8 mouse cellular contexts compared by ENCODE assay signal in genomic region chr11:117781199-117781821, GRCm38 (mm10). TPM values are rescaled to one million over a fixed set of nuclear protein-coding genes. Genes with fewer than 3 reads are reported as not detected.
DNase-seq lines count a peak whose midpoint lies in the region; ATAC-seq and TF ChIP-seq lines count a peak whose summit lies in the region.
"Had no signal": no experiment of that assay in that cellular context is flagged by ENCODE, and none has a peak within 500 bp of the region (broad histone marks: within the 10 kb centered on the region; RNA-seq: fewer than 3 reads in every experiment).

No protein-coding gene starts in this region.

- peak overlapping the region; percentile 50 for H3K27ac ChIP-seq in CH12.LX (ENCODE audit: insufficient read depth, low read depth)
- peak overlapping the region; percentile 100 for H3K27ac ChIP-seq in liver, embryonic 14.5 days
- H3K27ac ChIP-seq in neural tube, embryonic 12.5 days = 0 out of 2 replicates have a peak overlapping the region, but pooled peaks have one; percentile 12

- in situ Hi-C loops in CH12.LX (cut with MboI; ENCODE audit: low pct_ligation_motif_present, low pct_unique_long_range_greater_than_20kb, low sequenced_read_pairs) = no loop called here

- 0 out of 4 replicates have a peak, but pooled peaks of 1 of the 2 experiments have one; percentile 0 for TF ChIP-seq CTCF in CH12.LX (conservative IDR thresholded peaks at IDR 0.05 in 1 of 2, IDR thresholded peaks at IDR 0.05 in 1 of 2; ENCODE audit: low read depth in 2 of 2, low read length in 2 of 2)
- TF ChIP-seq CTCF in liver, embryonic 14.5 days (IDR thresholded peaks at IDR 0.05; ENCODE audit: low read depth) = 0 out of 2 replicates have a peak, but pooled peaks have one; percentile 1

- peak; percentile 22 for ATAC-seq in inflammation-experienced regulatory T-cells, adult 6 months
- ATAC-seq in liver, embryonic 14.5 days (ENCODE audit: insufficient read depth) = peak; percentile 8
- no peak for ATAC-seq in neural tube, embryonic 12.5 days (ENCODE audit: low FRiP score, low read depth)

- H3K4me1 ChIP-seq in CH12.LX (ENCODE audit: control insufficient read depth in 1 of 2, insufficient read depth in 2 of 2) = peaks cover 8 to 57% of the 10 kb centered on the region in 2 experiments; a peak in 3 of 4 replicates
- peaks cover 18 to 23% of the 10 kb centered on the region in 2 experiments for H3K4me1 ChIP-seq in liver, embryonic 14.5 days (replicated peaks; ENCODE audit: control insufficient read depth in 2 of 2, insufficient read depth in 2 of 2, low read length in 1 of 2)
- H3K4me1 ChIP-seq in neural tube, embryonic 12.5 days = peaks cover 36% of the 10 kb centered on the region

- TF ChIP-seq POLR2A in CH12.LX (IDR thresholded peaks at IDR 0.05; ENCODE audit: low read depth, low read length) = no peak

- H3K4me3 ChIP-seq in CH12.LX (replicated peaks in 1 of 3; ENCODE audit: low read depth in 2 of 3, low read length in 2 of 3, poor library complexity in 1 of 3) = peak overlapping the region; percentile 31 to 94 (median 71)
- peak overlapping the region; percentile 75 to 81 for H3K4me3 ChIP-seq in liver, embryonic 14.5 days (ENCODE audit: insufficient read depth in 1 of 2, low read depth in 2 of 2, low read length in 2 of 2)
- no peak overlapping the region for H3K4me3 ChIP-seq in neural tube, embryonic 12.5 days

- H3K9ac ChIP-seq in CH12.LX (ENCODE audit: insufficient read depth, low read depth) = peak overlapping the region; percentile 19
- H3K9ac ChIP-seq in liver, embryonic 14.5 days (replicated peaks) = peak overlapping the region; percentile 99
- H3K9ac ChIP-seq in neural tube, embryonic 12.5 days = no peak overlapping the region

- peaks cover 14 to 46% of the 10 kb centered on the region in 2 experiments for H3K36me3 ChIP-seq in CH12.LX (replicated peaks in 1 of 2; ENCODE audit: control insufficient read depth in 1 of 2, insufficient read depth in 1 of 2, low read length in 1 of 2)
- H3K36me3 ChIP-seq in liver, embryonic 14.5 days (replicated peaks; ENCODE audit: control insufficient read depth, insufficient read depth, low read depth) = peaks cover 50% of the 10 kb centered on the region
- H3K36me3 ChIP-seq in neural tube, embryonic 12.5 days = no peaks in the 10 kb centered on the region

- no peaks in the 10 kb centered on the region for H3K79me2 ChIP-seq in CH12.LX (replicated peaks; ENCODE audit: control insufficient read depth, extremely low read depth, insufficient read depth, poor library complexity, severe bottlenecking)

- no peaks in the 10 kb centered on the region for H3K27me3 ChIP-seq in CH12.LX (replicated peaks)
- H3K27me3 ChIP-seq in liver, embryonic 14.5 days (ENCODE audit: control insufficient read depth, insufficient read depth, low read length) = no peaks in the 10 kb centered on the region
- peaks cover 44% of the 10 kb centered on the region for H3K27me3 ChIP-seq in neural tube, embryonic 12.5 days (replicated peaks)

- H3K4me2 ChIP-seq in CH12.LX (ENCODE audit: insufficient read depth, low read depth, poor library complexity, severe bottlenecking) = peak overlapping the region; percentile 41
- H3K4me2 ChIP-seq in liver, embryonic 14.5 days (ENCODE audit: low read depth) = peak overlapping the region; percentile 98
- H3K4me2 ChIP-seq in neural tube, embryonic 12.5 days (replicated peaks) = peak overlapping the region; percentile 66

- dilution Hi-C loops in CH12.LX (cut with MboI; ENCODE audit: extremely low pct_ligation_motif_present, extremely low pct_unique_long_range_greater_than_20kb, low sequenced_read_pairs) = no loop called here

- 3% methylated on average over 18 of the region's 18 CpGs for WGBS in liver, embryonic 14.5 days (ENCODE audit: insufficient replicate concordance)
- WGBS in neural tube, embryonic 12.5 days = 24% methylated on average over 18 of the region's 18 CpGs

- TF ChIP-seq RAD21 in CH12.LX (IDR thresholded peaks at IDR 0.05; ENCODE audit: low read depth, low read length) = no peak

- TF ChIP-seq EP300 in CH12.LX (IDR thresholded peaks at IDR 0.05; ENCODE audit: low read length) = no peak
- no peak for TF ChIP-seq EP300 in liver, embryonic 14.5 days (IDR thresholded peaks at IDR 0.05; ENCODE audit: low read depth)

- no peak for DNase-seq in CH12.LX (ENCODE audit: extremely low read depth)
- peak; percentile 72 to 76 for DNase-seq in adrenal gland, adult 18-20 months (ENCODE audit: low spot score in 2 of 2)
- peak; percentile 64 for DNase-seq in gastrocnemius, postnatal 10 days
- peak in 1 of 3 experiments; percentile 52 for DNase-seq in liver, embryonic 14.5 days (ENCODE audit: low read depth in 3 of 3, low spot score in 3 of 3)
- peak; percentile 77 for DNase-seq in urinary bladder, postnatal 14 days (ENCODE audit: low spot score)

- H3K9me3 ChIP-seq in CH12.LX (replicated peaks; ENCODE audit: low read length) = no peaks in the 10 kb centered on the region
- no peaks in the 10 kb centered on the region for H3K9me3 ChIP-seq in liver, embryonic 14.5 days (ENCODE audit: control insufficient read depth, low read length)
- H3K9me3 ChIP-seq in neural tube, embryonic 12.5 days = no peaks in the 10 kb centered on the region

TF ChIP-seq in CH12.LX, 34 proteins besides CTCF, POLR2A, EP300 and RAD21 (continues in another document):
- TF ChIP-seq CHD2 (IDR thresholded peaks at IDR 0.05; ENCODE audit: low read length) (0 out of 2 replicates have a peak, but pooled peaks have one; percentile 17), ZMIZ1 (IDR thresholded peaks at IDR 0.05; ENCODE audit: low read depth, low read length) (0 out of 2 replicates have a peak, but pooled peaks have one; percentile 2), ELF1 (IDR thresholded peaks at IDR 0.05; ENCODE audit: low read depth, low read length) (peak; percentile 74), ETS1 (conservative IDR thresholded peaks at IDR 0.05; ENCODE audit: low read depth, low read length) (peak; percentile 31; the same call in 1 of the 2 replicates), UBTF (IDR thresholded peaks at IDR 0.05; ENCODE audit: low read depth, low read length) (no peak; the same call in 1 of the 2 replicates), ZKSCAN1 (IDR thresholded peaks at IDR 0.05; ENCODE audit: borderline replicate concordance, low read depth, low read length) (no peak), MAFK (IDR thresholded peaks at IDR 0.05; ENCODE audit: insufficient replicate concordance, low read length) (no peak)

RNA-seq across cellular contexts. Expression of gene Tmc8, which starts 0.6 kb away (rescaled TPM):
- 4.0 and 6.1 TPM in 2 replicates for total RNA-seq in CH12.LX (2012; rRNA removed)
- 1.4 and 2.2 TPM in 2 replicates for total RNA-seq in CH12.LX (2014; rRNA removed)
- 8.8 and 9.8 TPM in 2 replicates for polyA plus RNA-seq in CH12.LX (2012; ENCODE audit: insufficient read length, low read depth)
- total RNA-seq in adrenal gland, adult 18-20 months (2021) = 1 to 10 TPM; 3.2 to 4.3 TPM
- total RNA-seq in gastrocnemius, postnatal 10 days (2021) = 1 to 10 TPM; 1.2 to 1.7 TPM
- polyA plus RNA-seq in inflammation-experienced regulatory T-cells, adult 6 months (2017; shearing (Covaris generic)) = 10 to 100 TPM; 32.9 to 40.0 (median 39.0) TPM
- 28.1 and 29.8 TPM in 2 replicates for polyA plus RNA-seq in liver, embryonic 14.5 days (2012; rRNA removed)
- 9.9 and 13.1 TPM in 2 replicates for polyA plus RNA-seq in liver, embryonic 14.5 days (2014; fragmentation: Nextera tagmentation; extraction: Ambion mirVana)
- 1.0 and 1.4 TPM in 2 replicates for polyA plus RNA-seq in neural tube, embryonic 12.5 days (2016; fragmentation: Nextera tagmentation; extraction: Ambion mirVana)

RNA-seq across cellular contexts. Expression of gene Tmc6, which starts 0.7 kb away (rescaled TPM):
- total RNA-seq in CH12.LX (2012; rRNA removed) (24.8 and 26.8 TPM in 2 replicates), CH12.LX (2014; rRNA removed) (16.3 and 16.8 TPM in 2 replicates)
- polyA plus RNA-seq in CH12.LX (2012; ENCODE audit: insufficient read length, low read depth) = 28.4 and 30.0 TPM in 2 replicates
- 10 to 100 TPM; 24.1 to 27.0 TPM for total RNA-seq in adrenal gland, adult 18-20 months (2021)
- total RNA-seq in gastrocnemius, postnatal 10 days (2021) = 10 to 100 TPM; 17.2 to 20.9 TPM
- polyA plus RNA-seq in inflammation-experienced regulatory T-cells, adult 6 months (2017; shearing (Covaris generic)) = 100 to 1,000 TPM in 2 of 3 experiments, 10 to 100 TPM in 1; 90.7 to 159 (median 116) TPM
- 32.1 and 51.8 TPM in 2 replicates for polyA plus RNA-seq in liver, embryonic 14.5 days (2012; rRNA removed)
- 40.5 and 44.1 TPM in 2 replicates for polyA plus RNA-seq in liver, embryonic 14.5 days (2014; fragmentation: Nextera tagmentation; extraction: Ambion mirVana)
- 11.2 and 11.5 TPM in 2 replicates for polyA plus RNA-seq in neural tube, embryonic 12.5 days (2016; fragmentation: Nextera tagmentation; extraction: Ambion mirVana)

RNA-seq across cellular contexts. Expression of gene 6030468B19Rik, which starts 16.1 kb away (rescaled TPM):
- total RNA-seq in CH12.LX (2012; rRNA removed) = 0.46 and 0.93 TPM in 2 replicates
- total RNA-seq in CH12.LX (2014; rRNA removed) = 1.3 and 1.5 TPM in 2 replicates
- 1.4 and 1.7 TPM in 2 replicates for polyA plus RNA-seq in CH12.LX (2012; ENCODE audit: insufficient read length, low read depth)
- not detected for total RNA-seq in adrenal gland, adult 18-20 months (2021)
- total RNA-seq in gastrocnemius, postnatal 10 days (2021) = not detected
- 1 to 10 TPM in 2 of 3 experiments, under 1 TPM in 1; 0.57 to 1.3 (median 1.3) TPM for polyA plus RNA-seq in inflammation-experienced regulatory T-cells, adult 6 months (2017; shearing (Covaris generic))
- polyA plus RNA-seq in liver, embryonic 14.5 days (2012; rRNA removed) = 104 and 133 TPM in 2 replicates
- polyA plus RNA-seq in liver, embryonic 14.5 days (2014; fragmentation: Nextera tagmentation; extraction: Ambion mirVana) = 67.1 and 78.0 TPM in 2 replicates
- 0.42 TPM in 1 of 2 replicates, not detected in the other for polyA plus RNA-seq in neural tube, embryonic 12.5 days (2016; fragmentation: Nextera tagmentation; extraction: Ambion mirVana)
- polyA plus RNA-seq: gonadal fat pad, adult 2 months had no signal

RNA-seq across cellular contexts. Expression of gene Gm20708, which starts 28.2 kb away (rescaled TPM):
- 0.59 and 1.0 TPM in 2 replicates for total RNA-seq in CH12.LX (2012; rRNA removed)
- total RNA-seq in CH12.LX (2014; rRNA removed) = 0.50 TPM in 1 of 2 replicates, not detected in the other
- polyA plus RNA-seq in CH12.LX (2012; ENCODE audit: insufficient read length, low read depth) = 0.80 and 1.6 TPM in 2 replicates
- under 1 TPM in 1 of 2 experiments, not detected in 1; 0.80 TPM for total RNA-seq in adrenal gland, adult 18-20 months (2021)
- total RNA-seq in gastrocnemius, postnatal 10 days (2021) = 1 to 10 TPM; 1.2 to 3.3 TPM
- polyA plus RNA-seq in inflammation-experienced regulatory T-cells, adult 6 months (2017; shearing (Covaris generic)) = 1 to 10 TPM; 3.1 to 5.0 (median 4.9) TPM
- 0.03 and 0.08 TPM in 2 replicates for polyA plus RNA-seq in liver, embryonic 14.5 days (2012; rRNA removed)
- 0.10 and 0.28 TPM in 2 replicates for polyA plus RNA-seq in liver, embryonic 14.5 days (2014; fragmentation: Nextera tagmentation; extraction: Ambion mirVana)
- 0.70 TPM in 1 of 2 replicates, not detected in the other for polyA plus RNA-seq in neural tube, embryonic 12.5 days (2016; fragmentation: Nextera tagmentation; extraction: Ambion mirVana)

RNA-seq across cellular contexts. Expression of gene Syngr2, which starts 28.2 kb away (rescaled TPM):
- 362 and 409 TPM in 2 replicates for total RNA-seq in CH12.LX (2012; rRNA removed)
- total RNA-seq in CH12.LX (2014; rRNA removed) = 395 and 553 TPM in 2 replicates
- 513 and 654 TPM in 2 replicates for polyA plus RNA-seq in CH12.LX (2012; ENCODE audit: insufficient read length, low read depth)
- total RNA-seq in adrenal gland, adult 18-20 months (2021) = 100 to 1,000 TPM in 1 of 2 experiments, 10 to 100 TPM in 1; 65.4 to 101 TPM
- 10 to 100 TPM; 90.3 to 95.1 TPM for total RNA-seq in gastrocnemius, postnatal 10 days (2021)
- polyA plus RNA-seq in inflammation-experienced regulatory T-cells, adult 6 months (2017; shearing (Covaris generic)) = 100 to 1,000 TPM in 1 of 3 experiments, 10 to 100 TPM in 2; 86.3 to 118 (median 89.8) TPM
- polyA plus RNA-seq in liver, embryonic 14.5 days (2012; rRNA removed) = 36.5 and 48.8 TPM in 2 replicates
- 48.6 and 50.4 TPM in 2 replicates for polyA plus RNA-seq in liver, embryonic 14.5 days (2014; fragmentation: Nextera tagmentation; extraction: Ambion mirVana)
- polyA plus RNA-seq in neural tube, embryonic 12.5 days (2016; fragmentation: Nextera tagmentation; extraction: Ambion mirVana) = 19.0 and 19.4 TPM in 2 replicates

Comparison
In these comparisons a context has a peak if more than half of its experiments do, and no peak if none do; other contexts are left out.
1. H3K27ac ChIP-seq: peak in every context shown above with its lines; median percentile 100 in liver, embryonic 14.5 days; 50 in CH12.LX; 12 in neural tube, embryonic 12.5 days.
2. H3K4me2 ChIP-seq: peak in every context shown above with its lines; median percentile 98 in liver, embryonic 14.5 days; 66 in neural tube, embryonic 12.5 days; 41 in CH12.LX.
3. RNA of gene 6030468B19Rik, which starts 16.1 kb away (polyA plus RNA-seq): 67.1 to 133 TPM in liver, embryonic 14.5 days; 1.4 to 1.7 TPM in CH12.LX, 0.57 to 1.3 TPM in inflammation-experienced regulatory T-cells, adult 6 months and 0.42 TPM in neural tube, embryonic 12.5 days; every median in the first group is over 10 times any median in the second.